Mouse (Mus musculus) heart, embryonic 12.5 days (tissue): ENCODE measurements around the gene Best2. TPM values are rescaled to one million over a fixed set of nuclear protein-coding genes. Genes with fewer than 3 reads are reported as not detected.

Experiments
- ATAC-seq: fragments of 200-750 bp; cut with Nextera tagmentation; 2 replicates; pipeline ENCODE4 v1.8.0; 2017; ENCODE audit warnings: moderate TSS enrichment, moderate library complexity; ENCODE audit not compliant: insufficient number of reproducible peaks, low FRiP score
- H3K27ac ChIP-seq: fragments of 300-500 bp; sonication (generic); 2 replicates; pipeline ENCODE4 v1.5.1; 2016; ENCODE audit warnings: mild to moderate bottlenecking, moderate library complexity; ENCODE audit not compliant: poor library complexity, severe bottlenecking
- H3K27me3 ChIP-seq: fragments of 300-500 bp; sonication (generic); replicated peaks from 2 replicates; pipeline ENCODE4 v1.6.1; 2016; ENCODE audit warnings: mild to moderate bottlenecking, moderate library complexity
- H3K36me3 ChIP-seq: fragments of 300-500 bp; sonication (generic); 2 replicates; pipeline ENCODE4 v1.6.1; 2016; ENCODE audit warnings: mild to moderate bottlenecking, moderate library complexity
- H3K4me1 ChIP-seq: fragments of 300-500 bp; sonication (generic); replicated peaks from 2 replicates; pipeline ENCODE4 v1.6.1; 2016; ENCODE audit warnings: mild to moderate bottlenecking
- H3K4me2 ChIP-seq: fragments of 300-500 bp; sonication (generic); 2 replicates; pipeline ENCODE4 v1.6.1; 2016; ENCODE audit warnings: mild to moderate bottlenecking, moderate library complexity
- H3K4me3 ChIP-seq: fragments of 300-500 bp; sonication (generic); 2 replicates; pipeline ENCODE4 v1.5.1; 2016; ENCODE audit warnings: mild to moderate bottlenecking
- H3K9ac ChIP-seq: fragments of 300-500 bp; sonication (generic); 2 replicates; pipeline ENCODE4 v1.6.1; 2016; ENCODE audit warnings: mild to moderate bottlenecking, moderate library complexity
- H3K9me3 ChIP-seq: fragments of 300-500 bp; sonication (generic); replicated peaks from 2 replicates; pipeline ENCODE4 v1.6.1; 2016; ENCODE audit warnings: mild to moderate bottlenecking, moderate library complexity
- WGBS: fragments of 180-500 bp; shearing (Covaris S2); methylation state at CpG from one replicate; pipeline ENCODE4 v1.1.7; 2016; 5-methylcytosine and 5-hydroxymethylcytosine counted together
- microRNA-seq: library from miRNA; unstranded; fragments of <30 nt; microRNA quantifications from one replicate; pipeline ENCODE4, GENCODE M21; 2017
- polyA plus RNA-seq: library from polyadenylated mRNA; unstranded; fragments of >200 nt; fragmentation: Nextera tagmentation; extraction: Ambion mirVana; gene quantifications from 2 replicates; pipeline ENCODE4 v1.2.1, GENCODE M21; 2016

Best2 gene
- polyA plus RNA-seq, 1 experiment from 2014 or later, result not detected

DNA sequence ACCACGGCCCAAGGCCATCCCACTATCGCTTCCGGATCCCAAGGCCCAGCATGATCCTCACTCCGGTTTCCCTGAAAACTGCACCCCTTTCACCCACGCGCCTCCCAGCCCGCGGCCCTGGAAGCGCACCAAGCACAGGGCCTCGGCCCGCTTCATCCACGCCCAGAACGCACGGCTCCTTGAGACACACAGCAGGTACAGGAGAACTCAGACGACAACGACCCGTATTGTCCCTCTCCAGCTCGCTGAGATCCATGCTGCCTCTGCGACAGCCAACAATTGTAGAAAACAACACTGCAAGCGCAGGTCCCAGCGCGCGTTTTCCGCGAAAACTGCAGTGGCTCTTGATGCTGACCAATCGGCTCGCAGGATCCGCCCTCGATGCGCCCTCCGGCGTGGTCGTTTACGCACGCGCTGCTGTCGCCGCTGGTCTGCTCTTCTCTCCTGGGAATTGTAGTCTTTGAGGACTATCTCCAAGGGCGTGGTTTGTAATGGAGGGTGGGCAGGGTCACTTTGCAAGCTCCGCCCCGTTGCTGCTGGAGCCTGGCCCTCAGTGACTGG lies 48.5 kb downstream of the Best2 start:
- Histone ChIP-seq H3K27ac (peak overlapping the region; percentile 71), H3K4me3 (peak overlapping the region; percentile 75), H3K36me3 (peaks cover 21% of the 10 kb centered on the region), H3K9ac (peak overlapping the region; percentile 83), H3K9me3 (no peaks in the 10 kb centered on the region), H3K4me2 (peak overlapping the region; percentile 97), H3K4me1 (peaks cover 39% of the 10 kb centered on the region), H3K27me3 (no peaks in the 10 kb centered on the region)
- WGBS, result under 1% methylated on average over 41 of the region's 41 CpGs
- peak; percentile 88 for ATAC-seq

- Histone ChIP-seq H3K27me3 (no peaks in the 10 kb centered on the region), H3K9me3 (no peaks in the 10 kb centered on the region), H3K4me2 (no peak overlapping the region), H3K9ac (no peak overlapping the region), H3K27ac (no peak overlapping the region), H3K4me3 (no peak overlapping the region), H3K4me1 (peaks cover 33% of the 10 kb centered on the region), H3K36me3 (peaks cover 31% of the 10 kb centered on the region)
- WGBS, result 89% methylated on average over 4 of the region's 4 CpGs
- no peak for ATAC-seq
These were observed 50.4 kb downstream of the Best2 start for GRCm38 (mm10) chr8:84963952-84964351.

DNA sequence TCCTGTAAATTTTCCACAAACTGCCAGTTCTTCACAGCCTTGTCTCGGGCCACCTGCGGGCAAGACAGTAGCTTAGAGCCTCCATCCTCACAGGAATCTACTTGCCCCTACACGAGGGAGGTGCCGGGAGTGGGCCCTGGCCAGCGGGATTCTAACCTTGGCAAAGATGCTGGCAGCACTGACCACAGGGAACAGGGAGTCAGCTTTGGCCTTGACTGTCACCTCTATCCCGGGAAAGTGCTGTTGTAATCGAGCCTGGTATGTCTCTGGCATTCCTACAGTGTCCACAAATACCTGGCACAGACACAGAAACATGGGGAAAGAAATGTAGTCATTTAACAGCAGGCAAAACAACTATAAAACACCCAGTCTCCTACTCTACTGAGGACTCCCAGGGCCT lies 54.5 kb downstream of the Best2 start:
- 83% methylated on average over 7 of the region's 7 CpGs for WGBS

More for the DNA sequence above, 54.5 kb downstream of the Best2 start:
- Histone ChIP-seq H3K4me2 (no peak overlapping the region), H3K4me1 (peaks cover 1% of the 10 kb centered on the region), H3K27ac (no peak overlapping the region), H3K4me3 (no peak overlapping the region), H3K9me3 (no peaks in the 10 kb centered on the region), H3K36me3 (peaks cover 63% of the 10 kb centered on the region), H3K9ac (0 out of 2 replicates have a peak overlapping the region, but pooled peaks have one; percentile 43), H3K27me3 (no peaks in the 10 kb centered on the region)
- no peak for ATAC-seq

Small RNA genes lying within 50 kb of the gene (microRNA-seq; reads per million reads assigned to microRNA genes)
- gene Mir7070, result 1.9 reads per million

Other genes starting within 250 kb of the Best2 start
- 9.2 and 10.9 TPM in 2 replicates for gene Nfix, start 214.2 kb downstream of the Best2 start, polyA plus RNA-seq
- 4.6 and 6.2 TPM in 2 replicates for gene Dand5, start 191.7 kb downstream of the Best2 start, polyA plus RNA-seq
- 50.9 and 52.1 TPM in 2 replicates for gene Gadd45gip1, start 183.0 kb downstream of the Best2 start, polyA plus RNA-seq
- gene Rad23a, start 173.9 kb downstream of the Best2 start, polyA plus RNA-seq, result 129 and 131 TPM in 2 replicates
- 747 and 767 TPM in 2 replicates for gene Calr, start 167.6 kb downstream of the Best2 start, polyA plus RNA-seq
- 53.6 and 59.2 TPM in 2 replicates for gene Farsa, start 157.5 kb downstream of the Best2 start, polyA plus RNA-seq
- 36.5 and 36.9 TPM in 2 replicates for gene Syce2, start 142.4 kb downstream of the Best2 start, polyA plus RNA-seq
- 35.5 and 36.2 TPM in 2 replicates for gene Gcdh, start 120.6 kb downstream of the Best2 start, polyA plus RNA-seq
- gene Klf1, start 112.6 kb downstream of the Best2 start, polyA plus RNA-seq, result 12.1 and 17.9 TPM in 2 replicates
- 4.2 and 4.3 TPM in 2 replicates for gene Dnase2a, start 106.0 kb downstream of the Best2 start, polyA plus RNA-seq
- 0.13 and 0.24 TPM in 2 replicates for gene Mast1, start 77.2 kb downstream of the Best2 start, polyA plus RNA-seq
- gene Rtbdn, start 67.5 kb downstream of the Best2 start, polyA plus RNA-seq, result 0.20 and 0.31 TPM in 2 replicates
- gene Gm49661, start 45.1 kb downstream of the Best2 start, polyA plus RNA-seq, result not detected in 2 replicates
- 638 and 672 TPM in 2 replicates for gene Prdx2, start 44.9 kb downstream of the Best2 start, polyA plus RNA-seq
- gene Rnaseh2a, start 44.8 kb downstream of the Best2 start, polyA plus RNA-seq, result 77.1 and 79.0 TPM in 2 replicates
- 11.9 and 13.2 TPM in 2 replicates for gene Junb, start 35.8 kb downstream of the Best2 start, polyA plus RNA-seq
- gene Hook2, start 23.9 kb downstream of the Best2 start, polyA plus RNA-seq, result 7.2 and 7.7 TPM in 2 replicates
- 114 and 118 TPM in 2 replicates for gene Asna1, start 10.8 kb upstream of the Best2 start, polyA plus RNA-seq
- 102 and 109 TPM in 2 replicates for gene Trir, start 12.3 kb upstream of the Best2 start, polyA plus RNA-seq
- 28.8 and 34.4 TPM in 2 replicates for gene Tnpo2, start 22.4 kb upstream of the Best2 start, polyA plus RNA-seq
- gene Fbxw9, start 45.5 kb upstream of the Best2 start, polyA plus RNA-seq, result 17.3 and 18.8 TPM in 2 replicates
- not detected in 2 replicates for gene Gm5741, start 53.5 kb upstream of the Best2 start, polyA plus RNA-seq
- 50.4 and 60.9 TPM in 2 replicates for gene Dhps, start 57.2 kb upstream of the Best2 start, polyA plus RNA-seq
- 107 and 109 TPM in 2 replicates for gene Wdr83os, start 66.2 kb upstream of the Best2 start, polyA plus RNA-seq
- 31.7 and 33.2 TPM in 2 replicates for gene Wdr83, start 66.8 kb upstream of the Best2 start, polyA plus RNA-seq
- 33.2 and 34.8 TPM in 2 replicates for gene Man2b1, start 68.7 kb upstream of the Best2 start, polyA plus RNA-seq
- 1.2 and 1.3 TPM in 2 replicates for gene Zfp791, start 108.6 kb upstream of the Best2 start, polyA plus RNA-seq
- not detected in 2 replicates for gene Cks1brt, start 137.4 kb upstream of the Best2 start, polyA plus RNA-seq
- gene Olfr371, start 211.5 kb upstream of the Best2 start, polyA plus RNA-seq, result not detected in 2 replicates